Mouse (Mus musculus): ENCODE data around the gene Cd101. TPM values are rescaled to one million over a fixed set of nuclear protein-coding genes. Genes with fewer than 3 reads are reported as not detected.

Cd101 gene
- polyA plus RNA-seq, 1 experiment from 2014 or later, result not detected

- H3K36me3 ChIP-seq, result peaks cover 22% of the 10 kb centered on the region
Observed at GRCm38 (mm10) chr3:101061865-101062585, 32.7 kb upstream of the Cd101 start.

GRCm38 (mm10) chr3:101059214-101059613 lies 29.9 kb upstream of the Cd101 start:
- Histone ChIP-seq H3K27me3 (no peaks in the 10 kb centered on the region), H3K9ac (replicated peaks) (no peak overlapping the region), H3K27ac (no peak overlapping the region), H3K4me2 (replicated peaks) (no peak overlapping the region), H3K4me1 (replicated peaks) (no peaks in the 10 kb centered on the region), H3K4me3 (replicated peaks) (no peak overlapping the region), H3K9me3 (no peaks in the 10 kb centered on the region), H3K36me3 (peaks cover 36% of the 10 kb centered on the region)
- ATAC-seq, result no peak
- WGBS, result 89% methylated on average over 4 of the region's 4 CpGs

More at GRCm38 (mm10) chr3:101061865-101062585, 32.7 kb upstream of the Cd101 start:
- Histone ChIP-seq H3K27me3 (no peaks in the 10 kb centered on the region), H3K4me2 (replicated peaks) (no peak overlapping the region), H3K27ac (no peak overlapping the region), H3K4me1 (replicated peaks) (peaks cover 7% of the 10 kb centered on the region; the same call in 1 of the 2 replicates), H3K9me3 (no peaks in the 10 kb centered on the region), H3K4me3 (replicated peaks) (no peak overlapping the region), H3K9ac (replicated peaks) (no peak overlapping the region)
- 92% methylated on average over 7 of the region's 7 CpGs for WGBS
- no peak for ATAC-seq

GRCm38 (mm10) chr3:101058203-101058602 lies 28.8 kb upstream of the Cd101 start:
- no peaks in the 10 kb centered on the region for H3K9me3 ChIP-seq
- H3K4me3 ChIP-seq (replicated peaks), result no peak overlapping the region
- no peak overlapping the region for H3K4me2 ChIP-seq (replicated peaks)
- H3K27ac ChIP-seq, result no peak overlapping the region
- peaks cover 36% of the 10 kb centered on the region for H3K36me3 ChIP-seq
- H3K4me1 ChIP-seq (replicated peaks), result no peaks in the 10 kb centered on the region
- ATAC-seq, result no peak
- H3K9ac ChIP-seq (replicated peaks), result no peak overlapping the region
- no peaks in the 10 kb centered on the region for H3K27me3 ChIP-seq
- 90% methylated on average over 2 of the region's 2 CpGs for WGBS

GRCm38 (mm10) chr3:101055216-101055615 lies 25.9 kb upstream of the Cd101 start:
- Histone ChIP-seq H3K4me2 (replicated peaks) (no peak overlapping the region), H3K27ac (no peak overlapping the region), H3K4me3 (replicated peaks) (no peak overlapping the region), H3K9me3 (no peaks in the 10 kb centered on the region), H3K4me1 (replicated peaks) (0 out of 2 replicates have a peak, but pooled peaks cover 3% of the 10 kb centered on the region), H3K27me3 (no peaks in the 10 kb centered on the region), H3K9ac (replicated peaks) (no peak overlapping the region), H3K36me3 (peaks cover 31% of the 10 kb centered on the region)
- WGBS, result 94% methylated on average over 8 of the region's 8 CpGs
- ATAC-seq, result no peak

GRCm38 (mm10) chr3:101051601-101052000 lies 22.2 kb upstream of the Cd101 start:
- Histone ChIP-seq H3K4me2 (replicated peaks) (no peak overlapping the region), H3K27me3 (no peaks in the 10 kb centered on the region), H3K9me3 (no peaks in the 10 kb centered on the region), H3K4me1 (replicated peaks) (peaks cover 10% of the 10 kb centered on the region), H3K36me3 (peaks cover 18% of the 10 kb centered on the region), H3K4me3 (replicated peaks) (no peak overlapping the region), H3K27ac (no peak overlapping the region), H3K9ac (replicated peaks) (no peak overlapping the region)
- WGBS, result 80% methylated on average over 4 of the region's 4 CpGs
- ATAC-seq, result no peak

GRCm38 (mm10) chr3:101049997-101050396 lies 20.6 kb upstream of the Cd101 start:
- peaks cover 9% of the 10 kb centered on the region for H3K36me3 ChIP-seq
- no peaks in the 10 kb centered on the region for H3K9me3 ChIP-seq
- H3K9ac ChIP-seq (replicated peaks), result no peak overlapping the region
- no peak for ATAC-seq
- peaks cover 10% of the 10 kb centered on the region for H3K4me1 ChIP-seq (replicated peaks)
- no peak overlapping the region for H3K4me2 ChIP-seq (replicated peaks)
- H3K27me3 ChIP-seq, result no peaks in the 10 kb centered on the region
- WGBS, result 80% methylated on average over 9 of the region's 9 CpGs
- H3K27ac ChIP-seq, result no peak overlapping the region
- no peak overlapping the region for H3K4me3 ChIP-seq (replicated peaks)

GRCm38 (mm10) chr3:101048781-101049180 lies 19.4 kb upstream of the Cd101 start:
- ATAC-seq, result no peak
- no peaks in the 10 kb centered on the region for H3K27me3 ChIP-seq
- no peak overlapping the region for H3K27ac ChIP-seq
- H3K9ac ChIP-seq (replicated peaks), result no peak overlapping the region
- H3K9me3 ChIP-seq, result no peaks in the 10 kb centered on the region
- H3K4me2 ChIP-seq (replicated peaks), result no peak overlapping the region
- WGBS, result 80% methylated on average over 2 of the region's 2 CpGs
- H3K4me1 ChIP-seq (replicated peaks), result peaks cover 10% of the 10 kb centered on the region
- H3K4me3 ChIP-seq (replicated peaks), result no peak overlapping the region
- peaks cover 13% of the 10 kb centered on the region for H3K36me3 ChIP-seq

- no peak overlapping the region for H3K27ac ChIP-seq
- ATAC-seq, result peak; percentile 24; the same call in 1 of the 2 replicates
Observed at GRCm38 (mm10) chr3:101047586-101048275, 18.4 kb upstream of the Cd101 start.

GRCm38 (mm10) chr3:101045431-101045830 lies 16.1 kb upstream of the Cd101 start:
- no peak overlapping the region for H3K4me3 ChIP-seq (replicated peaks)
- no peak overlapping the region for H3K9ac ChIP-seq (replicated peaks)
- no peak for ATAC-seq
- 96% methylated on average over 15 of the region's 15 CpGs for WGBS
- no peak overlapping the region for H3K4me2 ChIP-seq (replicated peaks)
- H3K27me3 ChIP-seq, result no peaks in the 10 kb centered on the region
- peaks cover 18% of the 10 kb centered on the region for H3K4me1 ChIP-seq (replicated peaks)
- no peak overlapping the region for H3K27ac ChIP-seq
- no peaks in the 10 kb centered on the region for H3K9me3 ChIP-seq
- peaks cover 13% of the 10 kb centered on the region for H3K36me3 ChIP-seq

More at GRCm38 (mm10) chr3:101047586-101048275, 18.4 kb upstream of the Cd101 start:
- WGBS, result 79% methylated on average over 15 of the region's 15 CpGs
- no peaks in the 10 kb centered on the region for H3K27me3 ChIP-seq
- peaks cover 13% of the 10 kb centered on the region for H3K36me3 ChIP-seq
- no peak overlapping the region for H3K9ac ChIP-seq (replicated peaks)
- no peak overlapping the region for H3K4me2 ChIP-seq (replicated peaks)
- H3K4me3 ChIP-seq (replicated peaks), result no peak overlapping the region
- peaks cover 12% of the 10 kb centered on the region for H3K4me1 ChIP-seq (replicated peaks)
- no peaks in the 10 kb centered on the region for H3K9me3 ChIP-seq

GRCm38 (mm10) chr3:101044686-101045085 lies 15.3 kb upstream of the Cd101 start:
- WGBS, result 86% methylated on average over 6 of the region's 6 CpGs
- Histone ChIP-seq H3K4me3 (replicated peaks) (no peak overlapping the region), H3K36me3 (peaks cover 12% of the 10 kb centered on the region), H3K27me3 (no peaks in the 10 kb centered on the region), H3K9ac (replicated peaks) (no peak overlapping the region), H3K27ac (no peak overlapping the region), H3K4me2 (replicated peaks) (no peak overlapping the region), H3K4me1 (replicated peaks) (peaks cover 18% of the 10 kb centered on the region), H3K9me3 (no peaks in the 10 kb centered on the region)
- no peak for ATAC-seq

GRCm38 (mm10) chr3:101041997-101042396 lies 12.6 kb upstream of the Cd101 start:
- H3K4me3 ChIP-seq (replicated peaks), result no peak overlapping the region
- H3K4me2 ChIP-seq (replicated peaks), result no peak overlapping the region
- H3K36me3 ChIP-seq, result 0 out of 2 replicates have a peak, but pooled peaks cover 6% of the 10 kb centered on the region
- ATAC-seq, result peak; percentile 55; the same call in 1 of the 2 replicates
- no peak overlapping the region for H3K9ac ChIP-seq (replicated peaks)
- peaks cover 10% of the 10 kb centered on the region for H3K4me1 ChIP-seq (replicated peaks)
- no peaks in the 10 kb centered on the region for H3K27me3 ChIP-seq
- 54% methylated on average over 7 of the region's 7 CpGs for WGBS
- H3K9me3 ChIP-seq, result no peaks in the 10 kb centered on the region
- H3K27ac ChIP-seq, result no peak overlapping the region

GRCm38 (mm10) chr3:101037984-101038545 lies 8.7 kb upstream of the Cd101 start:
- H3K4me1 ChIP-seq (replicated peaks), result peaks cover 10% of the 10 kb centered on the region
- no peaks in the 10 kb centered on the region for H3K9me3 ChIP-seq
- H3K36me3 ChIP-seq, result no peaks in the 10 kb centered on the region
- H3K27me3 ChIP-seq, result no peaks in the 10 kb centered on the region
- H3K4me3 ChIP-seq (replicated peaks), result no peak overlapping the region
- H3K27ac ChIP-seq, result no peak overlapping the region
- 88% methylated on average over 5 of the region's 5 CpGs for WGBS
- no peak for ATAC-seq
- H3K4me2 ChIP-seq (replicated peaks), result no peak overlapping the region
- no peak overlapping the region for H3K9ac ChIP-seq (replicated peaks)
